Mouse (Mus musculus): ENCODE results near the gene Pax6. TPM values are rescaled to one million over a fixed set of nuclear protein-coding genes. Genes with fewer than 3 reads are reported as not detected.

The Pax6 gene
- polyA plus RNA-seq, 1 experiment from 2014 or later = 0.18 TPM

GRCm38 (mm10) chr2:105702586-105702985, 33.9 kb downstream of the Pax6 start:
- H3K27ac ChIP-seq = no peak overlapping the region
- no peak overlapping the region for H3K9ac ChIP-seq
- H3K36me3 ChIP-seq = no peaks in the 10 kb centered on the region
- H3K4me1 ChIP-seq (replicated peaks) = no peaks in the 10 kb centered on the region
- H3K27me3 ChIP-seq = no peaks in the 10 kb centered on the region
- WGBS = 81% methylated on average over 10 of the region's 10 CpGs
- H3K4me3 ChIP-seq = no peak overlapping the region
- H3K4me2 ChIP-seq = no peak overlapping the region
- no peaks in the 10 kb centered on the region for H3K9me3 ChIP-seq (replicated peaks)
- no peak for ATAC-seq (replicated peaks; ENCODE audit: insufficient number of reproducible peaks, insufficient read depth, low FRiP score, low read depth)

GRCm38 (mm10) chr2:105705320-105705719, 36.6 kb downstream of the Pax6 start:
- Histone ChIP-seq H3K27me3 (no peaks in the 10 kb centered on the region), H3K4me3 (no peak overlapping the region), H3K9me3 (replicated peaks) (no peaks in the 10 kb centered on the region), H3K4me2 (no peak overlapping the region), H3K27ac (no peak overlapping the region), H3K9ac (no peak overlapping the region), H3K36me3 (no peaks in the 10 kb centered on the region), H3K4me1 (replicated peaks) (no peaks in the 10 kb centered on the region)
- no peak for ATAC-seq (replicated peaks; ENCODE audit: insufficient number of reproducible peaks, insufficient read depth, low FRiP score, low read depth)
- WGBS = 52% methylated on average over 2 of the region's 2 CpGs

GRCm38 (mm10) chr2:105709126-105709525, 40.4 kb downstream of the Pax6 start:
- no peaks in the 10 kb centered on the region for H3K4me1 ChIP-seq (replicated peaks)
- no peak overlapping the region for H3K4me2 ChIP-seq
- H3K4me3 ChIP-seq = no peak overlapping the region
- no peak overlapping the region for H3K9ac ChIP-seq
- no peak overlapping the region for H3K27ac ChIP-seq
- ATAC-seq (replicated peaks; ENCODE audit: insufficient number of reproducible peaks, insufficient read depth, low FRiP score, low read depth) = no peak
- no peaks in the 10 kb centered on the region for H3K27me3 ChIP-seq
- no peaks in the 10 kb centered on the region for H3K36me3 ChIP-seq
- 69% methylated on average over 3 of the region's 3 CpGs for WGBS
- H3K9me3 ChIP-seq (replicated peaks) = no peaks in the 10 kb centered on the region

GRCm38 (mm10) chr2:105710511-105710910, 41.8 kb downstream of the Pax6 start:
- 78% methylated on average over 3 of the region's 3 CpGs for WGBS
- ATAC-seq (replicated peaks; ENCODE audit: insufficient number of reproducible peaks, insufficient read depth, low FRiP score, low read depth) = no peak
- no peaks in the 10 kb centered on the region for H3K27me3 ChIP-seq
- no peak overlapping the region for H3K4me2 ChIP-seq
- no peaks in the 10 kb centered on the region for H3K9me3 ChIP-seq (replicated peaks)
- H3K27ac ChIP-seq = no peak overlapping the region
- no peak overlapping the region for H3K4me3 ChIP-seq
- H3K9ac ChIP-seq = no peak overlapping the region
- no peaks in the 10 kb centered on the region for H3K36me3 ChIP-seq
- no peaks in the 10 kb centered on the region for H3K4me1 ChIP-seq (replicated peaks)

- no peak overlapping the region for H3K27ac ChIP-seq
- no peak overlapping the region for H3K4me2 ChIP-seq
- H3K27me3 ChIP-seq = 0 out of 2 replicates have a peak, but pooled peaks cover 6% of the 10 kb centered on the region
- H3K4me1 ChIP-seq (replicated peaks) = no peaks in the 10 kb centered on the region
- H3K9me3 ChIP-seq (replicated peaks) = no peaks in the 10 kb centered on the region
- H3K9ac ChIP-seq = no peak overlapping the region
- no peak for ATAC-seq (replicated peaks; ENCODE audit: insufficient number of reproducible peaks, insufficient read depth, low FRiP score, low read depth)
- no peaks in the 10 kb centered on the region for H3K36me3 ChIP-seq
- H3K4me3 ChIP-seq = no peak overlapping the region
- WGBS = 82% methylated on average over 8 of the region's 8 CpGs
Measured at GRCm38 (mm10) chr2:105715409-105716115, 46.9 kb downstream of the Pax6 start.

- H3K9me3 ChIP-seq (replicated peaks) = no peaks in the 10 kb centered on the region
- no peaks in the 10 kb centered on the region for H3K4me1 ChIP-seq (replicated peaks)
- H3K27ac ChIP-seq = no peak overlapping the region
- no peak overlapping the region for H3K4me3 ChIP-seq
- H3K36me3 ChIP-seq = no peaks in the 10 kb centered on the region
- H3K27me3 ChIP-seq = peaks cover 4% of the 10 kb centered on the region; the same call in 1 of the 2 replicates
- no peak for ATAC-seq (replicated peaks; ENCODE audit: insufficient number of reproducible peaks, insufficient read depth, low FRiP score, low read depth)
- H3K4me2 ChIP-seq = no peak overlapping the region
- no peak overlapping the region for H3K9ac ChIP-seq
- WGBS = 38% methylated on average over 9 of the region's 9 CpGs
Measured at GRCm38 (mm10) chr2:105726657-105727056, 58.0 kb downstream of the Pax6 start.

GRCm38 (mm10) chr2:105730704-105731103, 62.0 kb downstream of the Pax6 start:
- Histone ChIP-seq H3K4me1 (replicated peaks) (no peaks in the 10 kb centered on the region), H3K4me3 (no peak overlapping the region), H3K4me2 (no peak overlapping the region), H3K36me3 (no peaks in the 10 kb centered on the region), H3K9ac (no peak overlapping the region), H3K27ac (no peak overlapping the region), H3K9me3 (replicated peaks) (no peaks in the 10 kb centered on the region), H3K27me3 (no peaks in the 10 kb centered on the region)
- no peak for ATAC-seq (replicated peaks; ENCODE audit: insufficient number of reproducible peaks, insufficient read depth, low FRiP score, low read depth)
- 86% methylated on average over 3 of the region's 3 CpGs for WGBS

GRCm38 (mm10) chr2:105736166-105736565, 67.5 kb downstream of the Pax6 start:
- no peak for ATAC-seq (replicated peaks; ENCODE audit: insufficient number of reproducible peaks, insufficient read depth, low FRiP score, low read depth)
- Histone ChIP-seq H3K4me2 (no peak overlapping the region), H3K27ac (no peak overlapping the region), H3K9me3 (replicated peaks) (no peaks in the 10 kb centered on the region), H3K9ac (no peak overlapping the region), H3K4me3 (no peak overlapping the region), H3K27me3 (no peaks in the 10 kb centered on the region), H3K4me1 (replicated peaks) (no peaks in the 10 kb centered on the region), H3K36me3 (no peaks in the 10 kb centered on the region)

- Histone ChIP-seq H3K4me2 (no peak overlapping the region), H3K27ac (no peak overlapping the region), H3K9ac (no peak overlapping the region), H3K4me1 (replicated peaks) (no peaks in the 10 kb centered on the region), H3K9me3 (replicated peaks) (no peaks in the 10 kb centered on the region), H3K4me3 (no peak overlapping the region), H3K36me3 (no peaks in the 10 kb centered on the region), H3K27me3 (no peaks in the 10 kb centered on the region)
- WGBS = 74% methylated on average over 7 of the region's 7 CpGs
- ATAC-seq (replicated peaks; ENCODE audit: insufficient number of reproducible peaks, insufficient read depth, low FRiP score, low read depth) = no peak
Measured at GRCm38 (mm10) chr2:105746896-105747295, 78.2 kb downstream of the Pax6 start.

Other genes starting within 250 kb of the Pax6 start
- 19.0 and 22.4 TPM in 2 replicates for gene Elp4, start 235.7 kb downstream of the Pax6 start, polyA plus RNA-seq (2015; fragmentation: Nextera tagmentation; extraction: Ambion mirVana)
- 101 and 135 TPM in 2 replicates for gene Immp1l, start 235.7 kb downstream of the Pax6 start, polyA plus RNA-seq (2015; fragmentation: Nextera tagmentation; extraction: Ambion mirVana)